Comparison of ENCODE assay signal across 10 mouse cellular contexts in the genomic region with DNA sequence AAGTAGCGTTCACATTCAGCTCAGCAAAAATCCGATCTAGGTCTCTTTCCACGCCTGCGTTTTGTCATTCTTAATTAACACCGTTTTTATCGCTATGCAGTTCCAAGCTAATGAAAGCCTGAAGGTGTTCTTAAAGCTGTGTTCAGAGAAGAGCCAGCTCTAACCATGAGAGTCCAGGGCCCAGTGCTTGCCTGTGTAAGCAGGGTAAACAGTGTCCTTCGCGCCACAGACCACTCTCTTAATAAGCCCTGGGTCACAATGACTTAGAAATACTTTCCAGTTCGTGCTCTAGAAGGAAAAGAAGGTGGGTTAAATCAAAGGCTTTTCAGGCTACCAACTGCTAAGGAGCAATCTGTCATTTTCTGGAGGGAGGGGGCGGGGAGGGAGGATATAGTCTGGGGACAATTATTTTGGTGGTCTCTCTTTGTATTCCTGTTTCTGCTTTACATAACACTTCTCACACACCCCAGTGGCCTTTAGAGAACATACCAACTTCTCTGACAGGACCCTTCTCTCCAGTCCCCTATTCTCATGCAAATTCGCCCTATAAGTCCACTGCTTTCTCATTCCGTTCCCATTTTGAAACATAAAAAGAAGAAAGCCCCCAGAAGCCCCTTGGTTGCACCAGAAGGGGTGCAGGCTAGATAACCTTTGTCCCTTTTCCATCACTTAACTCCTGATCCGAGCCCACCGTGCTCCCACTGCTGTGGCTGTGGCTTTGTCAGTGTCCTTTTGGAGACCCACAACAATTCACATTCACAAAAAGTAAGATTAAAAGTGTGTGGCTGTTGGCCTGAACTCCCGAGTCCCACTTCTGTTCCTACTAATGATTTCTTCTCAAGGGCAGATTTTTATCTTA.
DNase-seq lines count a peak whose midpoint lies in the region; ATAC-seq and TF ChIP-seq lines count a peak whose summit lies in the region.
"Had no signal": no experiment of that assay in that cellular context is flagged by ENCODE, and none has a peak within 500 bp of the region (broad histone marks: within the 10 kb centered on the region; RNA-seq: fewer than 3 reads in every experiment).

No protein-coding gene starts in this region.

- DNase-seq in lung, postnatal 0 days (ENCODE audit: low spot score) = no peak
- DNase-seq in lung, postnatal 25 days (ENCODE audit: low spot score) = no peak
- DNase-seq in forebrain, embryonic 10.5 days (ENCODE audit: extremely low spot score, low spot score) = peak; percentile 62
- DNase-seq in thymus, adult 2 months = no peak
- DNase-seq in Muller cell, postnatal 12 days (ENCODE audit: inconsistent ontology term) = no peak
- DNase-seq in layer of hippocampus, adult 8-10 months (ENCODE audit: low spot score in 2 of 2) = no peak
- DNase-seq: kidney, adult 8-10 months; thymus, adult 18-20 months had no signal

- 56% methylated on average over 15 of the region's 15 CpGs for WGBS in lung, postnatal 0 days
- WGBS in forebrain, embryonic 10.5 days = 12% methylated on average over 15 of the region's 15 CpGs
- 38% methylated on average over 15 of the region's 15 CpGs for WGBS in limb, embryonic 12.5 days
- WGBS in thymus, adult 2 months = 93% methylated on average over 15 of the region's 15 CpGs

- no peak for TF ChIP-seq POLR2A in thymus, adult 2 months (IDR thresholded peaks at IDR 0.05; ENCODE audit: control insufficient read depth, extremely low read depth, insufficient read depth, low read length, poor library complexity)

- no peak overlapping the region for H3K9ac ChIP-seq in lung, postnatal 0 days (replicated peaks; ENCODE audit: low read depth)
- no peak overlapping the region for H3K9ac ChIP-seq in limb, embryonic 12.5 days (replicated peaks)
- H3K9ac ChIP-seq: liver, embryonic 14.5 days had no signal

- no peaks in the 10 kb centered on the region for H3K9me3 ChIP-seq in lung, postnatal 0 days (ENCODE audit: low read length)
- H3K9me3 ChIP-seq in forebrain, embryonic 10.5 days = peaks cover 8% of the 10 kb centered on the region; the same call in 1 of the 2 replicates
- H3K9me3 ChIP-seq in limb, embryonic 12.5 days = peaks cover 10% of the 10 kb centered on the region

- no peak overlapping the region for H3K4me3 ChIP-seq in lung, postnatal 0 days (ENCODE audit: low read depth, low read length)
- H3K4me3 ChIP-seq in forebrain, embryonic 10.5 days = peak overlapping the region; percentile 36
- no peak overlapping the region for H3K4me3 ChIP-seq in limb, embryonic 12.5 days (replicated peaks)
- no peak overlapping the region for H3K4me3 ChIP-seq in thymus, adult 2 months (ENCODE audit: control insufficient read depth, insufficient read depth, low read length)

- no peak overlapping the region for H3K27ac ChIP-seq in lung, postnatal 0 days (ENCODE audit: low read length)
- H3K27ac ChIP-seq in forebrain, embryonic 10.5 days = peak overlapping the region; percentile 84
- peak overlapping the region; percentile 4; the same call in 1 of the 2 replicates for H3K27ac ChIP-seq in limb, embryonic 12.5 days
- H3K27ac ChIP-seq in thymus, adult 2 months (ENCODE audit: control insufficient read depth, insufficient read depth, low read length) = no peak overlapping the region
- H3K27ac ChIP-seq: liver, embryonic 14.5 days had no signal

- no peak for TF ChIP-seq CTCF in lung, postnatal 0 days (IDR thresholded peaks at IDR 0.05)
- TF ChIP-seq CTCF in thymus, adult 2 months (IDR thresholded peaks at IDR 0.05; ENCODE audit: borderline replicate concordance, control insufficient read depth, extremely low read depth, insufficient read depth, low read length, poor library complexity) = no peak

- no peak for TF ChIP-seq EP300 in lung, postnatal 0 days (IDR thresholded peaks at IDR 0.05)

- no peaks in the 10 kb centered on the region for H3K36me3 ChIP-seq in lung, postnatal 0 days (ENCODE audit: insufficient read depth, low read length)
- no peaks in the 10 kb centered on the region for H3K36me3 ChIP-seq in forebrain, embryonic 10.5 days (replicated peaks)
- no peaks in the 10 kb centered on the region for H3K36me3 ChIP-seq in limb, embryonic 12.5 days
- no peaks in the 10 kb centered on the region for H3K36me3 ChIP-seq in thymus, adult 2 months (ENCODE audit: control insufficient read depth, insufficient read depth, low read length)

- no peaks in the 10 kb centered on the region for H3K27me3 ChIP-seq in lung, postnatal 0 days (replicated peaks; ENCODE audit: insufficient read depth, low read length)
- H3K27me3 ChIP-seq in forebrain, embryonic 10.5 days (ENCODE audit: poor library complexity, severe bottlenecking) = no peaks in the 10 kb centered on the region
- H3K27me3 ChIP-seq in limb, embryonic 12.5 days = no peaks in the 10 kb centered on the region
- no peaks in the 10 kb centered on the region for H3K27me3 ChIP-seq in thymus, adult 2 months (ENCODE audit: control insufficient read depth, insufficient read depth, low read length)

- ATAC-seq in lung, postnatal 0 days = no peak
- no peak; the same call in 1 of the 2 replicates for ATAC-seq in limb, embryonic 12.5 days (ENCODE audit: insufficient number of reproducible peaks, insufficient read depth, low FRiP score, low TSS enrichment, low read depth)

- H3K4me1 ChIP-seq in lung, postnatal 0 days (ENCODE audit: insufficient read depth, low read depth, low read length) = no peaks in the 10 kb centered on the region
- peaks cover 24% of the 10 kb centered on the region for H3K4me1 ChIP-seq in forebrain, embryonic 10.5 days
- H3K4me1 ChIP-seq in limb, embryonic 12.5 days (replicated peaks) = 0 out of 2 replicates have a peak, but pooled peaks cover 10% of the 10 kb centered on the region
- H3K4me1 ChIP-seq in thymus, adult 2 months (replicated peaks; ENCODE audit: control insufficient read depth, insufficient read depth, low read length) = no peaks in the 10 kb centered on the region

- peak overlapping the region; percentile 42; the same call in 1 of the 2 replicates for H3K4me2 ChIP-seq in lung, postnatal 0 days (replicated peaks; ENCODE audit: low read depth, low read length)
- H3K4me2 ChIP-seq in limb, embryonic 12.5 days = 0 out of 2 replicates have a peak overlapping the region, but pooled peaks have one; percentile 0

Comparison
In these comparisons a context has a peak if more than half of its experiments do, and no peak if none do; other contexts are left out.
1. H3K27ac ChIP-seq: peak in forebrain, embryonic 10.5 days (single experiment) and limb, embryonic 12.5 days (single experiment); none in lung, postnatal 0 days (single experiment) and thymus, adult 2 months (single experiment).